Mouse (Mus musculus) C2C12 (cell line): ENCODE data around the gene Map6.
"Not testable (repeated sequence)": the region's sequence is repeated elsewhere in the genome, so short reads cannot be mapped to it uniquely, and the experiment has no call there.

Source experiments
- CTCF ChIP-seq: IDR thresholded peaks from one replicate; pipeline ENCODE4 v1.5.1; 2011; ENCODE audit not compliant: control insufficient read depth, insufficient read depth, insufficient read length
- MAX ChIP-seq: IDR thresholded peaks from one replicate; pipeline ENCODE4 v1.6.1; 2011; ENCODE audit warnings: mild to moderate bottlenecking, control low read depth
- MYOG ChIP-seq: IDR thresholded peaks from one replicate; pipeline ENCODE4 v1.6.1; 2011; ENCODE audit not compliant: control insufficient read depth, insufficient read length; ENCODE audit errors: extremely low read depth

DNA sequence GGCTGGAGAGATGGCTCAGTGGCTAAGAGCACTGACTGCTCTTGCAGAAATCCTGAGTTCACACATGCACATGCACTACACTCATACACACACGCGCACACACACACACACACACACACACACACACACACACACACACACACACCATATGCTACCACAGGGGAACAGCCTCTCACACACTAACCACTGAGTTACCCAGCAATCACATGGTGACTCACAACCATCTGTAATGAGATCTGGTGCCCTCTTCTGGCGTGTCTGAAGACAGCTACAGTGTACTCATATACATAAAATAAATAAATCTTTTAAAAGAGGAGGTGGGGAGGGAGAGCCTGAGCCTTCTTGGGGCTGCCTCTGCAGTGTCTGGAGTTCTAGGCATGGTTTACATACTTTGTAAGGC, 107.1 kb downstream of the Map6 start:
- TF ChIP-seq CTCF, MAX, MYOG: not testable (repeated sequence)
